Mouse (Mus musculus) liver, postnatal 0 days (tissue): Measurements from ENCODE around the gene Gm20431.

Source experiments
- CTCF ChIP-seq: sonication (generic); IDR thresholded peaks from 2 replicates; pipeline ENCODE4 v1.5.1; 2016; ENCODE audit warnings: antibody characterized with exemption, low read depth
- EP300 ChIP-seq: IDR thresholded peaks from 2 replicates; pipeline ENCODE4 v1.6.1; 2016; ENCODE audit warnings: antibody characterized with exemption, low read depth, mild to moderate bottlenecking

DNA sequence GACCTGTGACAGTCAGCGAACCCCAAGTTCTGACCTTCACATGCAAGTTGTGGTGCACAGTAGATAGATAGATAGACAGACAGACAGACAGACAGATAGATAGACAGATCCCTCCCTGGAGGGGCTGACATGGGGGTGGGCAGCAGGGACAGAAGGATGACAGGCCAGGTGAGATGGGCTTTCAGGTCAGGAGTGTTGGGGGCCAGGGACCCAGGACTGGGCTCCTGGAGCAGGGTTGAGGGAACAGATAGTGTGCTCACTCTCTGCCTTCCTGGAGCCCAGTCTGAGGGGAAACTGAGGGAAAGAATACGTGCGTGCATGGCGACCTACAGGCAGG, 25.9 kb upstream of the Gm20431 start:
- TF ChIP-seq CTCF (no peak), EP300 (no peak)
